Mouse (Mus musculus): ENCODE results near the gene Gm49395.

Gm49395 gene

DNA sequence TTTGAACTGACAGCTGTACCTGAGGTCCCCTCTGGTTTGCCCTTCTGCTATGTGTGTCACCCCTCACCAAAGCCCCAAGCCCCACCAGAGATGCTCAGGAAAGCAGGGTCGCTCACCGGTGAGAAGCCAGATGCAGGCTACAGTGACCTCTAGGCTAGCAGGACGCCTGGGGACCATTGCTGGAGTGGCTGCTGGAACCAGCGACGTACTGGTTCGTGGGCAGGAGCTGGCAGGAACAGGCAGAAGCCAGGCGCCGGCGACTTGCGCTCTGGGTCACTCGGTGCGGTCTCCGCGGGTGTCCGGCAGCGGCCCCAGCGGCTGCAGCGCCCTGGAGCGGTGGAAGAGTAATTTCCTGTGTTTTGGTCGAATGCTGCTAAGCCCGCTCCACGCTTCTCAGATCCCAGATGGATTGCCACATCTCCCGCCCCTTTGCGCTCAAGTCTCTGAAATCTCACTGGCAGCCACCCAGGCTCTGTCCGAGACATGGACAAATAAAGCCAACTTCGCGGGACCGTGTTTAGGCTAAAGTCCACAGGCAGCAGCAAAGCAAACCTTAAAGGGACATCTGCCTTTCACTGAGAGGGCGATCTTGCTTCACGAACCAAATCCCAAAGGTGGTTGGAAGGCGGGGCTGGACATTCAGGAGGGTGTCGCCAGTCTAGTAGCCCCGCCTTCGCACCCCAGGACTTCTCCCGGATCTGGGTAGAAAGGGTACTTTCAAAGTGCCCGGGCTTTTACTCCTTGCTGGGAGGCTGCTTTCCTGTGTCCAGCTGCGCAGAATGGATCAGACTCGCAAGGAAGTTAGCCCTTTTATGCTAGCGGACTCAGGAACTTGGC is at the start of gene Gm49395, which contains the start of gene Itga1:
Gene Gm49395 (minus strand): TSS at position 567 of the 837 bp plus-strand sequence.
Gene Itga1 (minus strand): TSS at position 610 of the 837 bp plus-strand sequence.
- DNase-seq (ENCODE audit: low spot score in 2 of 2), result peak; percentile 22 to 44

DNA sequence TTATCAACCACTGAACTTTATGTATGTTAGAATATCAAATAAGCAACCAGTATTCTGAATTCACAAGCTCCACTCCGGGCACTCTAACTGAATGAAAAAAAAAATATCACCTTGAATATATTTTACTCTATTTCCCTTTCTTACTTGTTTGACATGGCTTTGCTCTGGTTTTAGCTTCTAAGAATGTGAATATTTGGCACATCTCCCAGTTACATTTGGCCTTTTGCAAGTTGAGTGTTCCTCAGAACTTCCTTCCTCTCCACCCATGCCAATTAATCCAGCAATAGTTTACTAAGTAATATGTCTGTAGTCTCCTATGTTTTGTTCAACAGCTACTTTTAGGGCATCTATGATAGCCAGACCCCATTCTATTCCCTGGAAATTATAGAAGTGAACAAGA is 48.9 kb upstream of the Gm49395 start:
- no peak for DNase-seq (ENCODE audit: low spot score in 2 of 2)

DNA sequence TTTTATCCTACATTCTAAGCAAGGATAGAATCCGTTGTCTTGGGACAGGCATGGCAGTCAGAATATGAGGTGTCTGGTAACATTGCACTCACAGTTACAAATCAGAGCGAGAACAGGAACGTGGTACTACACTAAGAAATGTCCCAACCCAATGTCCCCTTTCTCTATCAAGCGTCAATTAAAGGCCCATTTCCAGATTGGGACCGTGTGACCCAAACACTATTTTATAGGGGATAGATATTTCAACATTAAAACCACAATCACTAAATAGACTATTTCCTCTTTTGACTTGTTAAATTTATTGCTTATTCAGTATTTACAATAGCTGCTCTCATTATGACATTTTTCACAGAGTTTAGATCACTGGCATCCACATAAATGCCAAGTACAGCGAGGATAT is 48.1 kb upstream of the Gm49395 start:
- DNase-seq (ENCODE audit: low spot score in 2 of 2), result no peak

DNA sequence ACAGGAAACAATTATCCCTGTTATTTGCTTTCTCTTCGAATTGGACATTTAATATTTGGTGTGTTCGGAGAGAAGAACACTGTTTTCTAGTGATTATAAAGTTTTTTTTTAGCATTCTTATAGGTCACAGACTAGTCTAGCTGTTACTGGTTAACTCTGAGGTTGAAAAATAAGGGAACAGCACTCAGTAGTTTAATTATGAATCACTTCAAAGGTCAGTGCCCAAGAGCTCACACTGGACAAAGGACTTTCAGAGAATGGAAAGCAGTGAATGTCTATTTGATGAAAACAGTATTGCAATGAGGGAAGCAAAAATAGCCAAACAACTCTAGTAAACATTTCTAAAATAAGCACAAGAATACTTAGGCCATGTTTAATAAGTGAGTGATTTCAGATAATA is 41.9 kb upstream of the Gm49395 start:
- DNase-seq (ENCODE audit: low spot score in 2 of 2), result no peak

DNA sequence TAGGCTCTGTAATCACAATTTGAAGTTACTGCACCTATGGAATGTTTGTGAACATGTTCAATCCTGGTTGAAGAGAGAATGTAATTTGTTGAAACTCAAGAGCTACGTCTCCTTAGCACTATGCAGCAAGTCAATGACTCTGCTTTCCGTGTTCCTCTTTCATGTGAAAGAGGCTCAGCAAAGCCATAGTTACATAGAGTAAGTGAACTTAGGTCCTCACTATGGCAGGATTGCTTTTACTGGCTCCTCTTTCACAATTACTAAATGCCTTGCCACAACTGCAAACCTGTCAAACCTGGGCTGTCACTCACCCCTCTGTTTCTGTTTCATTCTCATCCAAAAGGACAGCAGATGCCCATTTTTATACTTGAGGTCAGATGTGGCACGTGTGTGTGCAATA is 40.3 kb upstream of the Gm49395 start:
- DNase-seq (ENCODE audit: low spot score in 2 of 2), result no peak

DNA sequence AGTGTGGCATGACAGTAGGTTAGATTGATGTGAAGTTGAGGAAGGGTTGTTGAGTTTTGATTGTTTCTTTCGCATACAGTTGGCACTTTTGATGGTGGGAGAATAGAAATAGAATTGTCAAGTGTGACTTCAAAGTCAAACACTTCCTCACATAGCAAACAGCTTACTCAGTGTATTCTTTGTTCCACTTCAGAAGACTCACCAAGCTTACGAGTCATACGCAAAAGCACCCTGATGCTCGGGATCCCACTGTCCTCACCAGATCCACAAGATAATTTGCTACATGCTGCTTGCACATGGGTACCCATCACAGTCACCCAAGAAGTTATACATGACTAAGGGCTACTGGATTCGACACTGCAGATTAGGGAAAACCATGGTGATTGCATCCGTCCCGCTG is 36.8 kb upstream of the Gm49395 start:
- no peak for DNase-seq (ENCODE audit: low spot score in 2 of 2)

DNA sequence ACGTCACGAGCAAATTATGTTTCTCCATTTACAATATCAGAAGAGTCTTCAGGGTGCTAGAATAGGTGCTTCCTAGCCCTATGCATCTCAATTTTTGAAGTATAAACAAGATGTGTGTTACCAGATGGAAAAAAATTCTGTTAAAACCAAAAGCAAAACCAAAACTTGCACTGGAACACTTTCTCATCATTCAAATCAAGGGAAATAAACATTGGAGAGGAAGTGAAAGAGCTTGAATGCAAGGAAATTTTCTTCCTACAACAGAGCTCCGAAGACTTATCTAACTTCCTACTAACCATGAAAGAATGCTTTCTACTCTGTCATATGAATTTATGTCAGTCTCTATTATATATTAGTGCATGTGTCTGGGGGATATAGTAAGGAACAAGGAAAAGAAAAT is 35.0 kb upstream of the Gm49395 start:
- DNase-seq (ENCODE audit: low spot score in 2 of 2), result no peak

DNA sequence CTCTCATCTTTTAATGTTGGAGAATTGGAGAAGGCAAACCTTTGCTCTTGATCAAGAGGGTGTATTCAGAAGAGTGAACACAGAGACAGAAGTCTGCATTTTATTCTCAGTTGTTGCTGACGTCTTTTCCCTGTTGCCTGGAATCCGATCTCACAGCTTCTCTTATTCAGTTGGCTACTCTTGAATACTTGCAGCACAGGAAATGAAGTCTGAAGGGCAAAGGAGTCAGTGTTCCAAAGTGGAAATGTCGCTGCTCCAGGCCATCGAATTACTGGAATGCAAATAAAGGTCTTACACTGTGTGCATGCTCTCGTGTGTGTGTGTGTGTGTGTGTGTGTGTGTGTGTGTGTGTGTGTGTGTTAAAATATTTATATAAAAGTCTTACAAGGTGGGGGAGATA is 30.7 kb upstream of the Gm49395 start:
- DNase-seq (ENCODE audit: low spot score in 2 of 2), result no peak

DNA sequence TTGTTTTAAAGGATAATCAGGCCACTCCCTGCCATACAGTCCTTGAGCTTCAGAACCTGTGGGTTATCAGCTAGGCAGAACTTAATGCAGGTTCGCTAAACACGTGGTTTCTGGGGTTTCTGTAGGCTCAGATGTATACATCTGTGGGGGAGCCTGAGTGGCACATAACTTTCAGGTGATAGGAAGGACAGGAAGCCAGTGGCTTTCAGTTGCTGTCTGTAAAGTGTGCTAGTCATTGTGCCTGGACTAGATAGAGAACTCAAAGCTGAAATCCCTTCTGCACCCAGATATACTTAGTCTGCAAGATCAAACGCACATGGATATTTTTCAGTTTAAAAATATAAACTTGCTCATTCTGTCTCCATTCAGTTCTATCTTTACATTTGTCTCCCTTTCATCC is 29.7 kb upstream of the Gm49395 start:
- DNase-seq (ENCODE audit: low spot score in 2 of 2), result peak in 1 of 2 experiments; percentile 2

DNA sequence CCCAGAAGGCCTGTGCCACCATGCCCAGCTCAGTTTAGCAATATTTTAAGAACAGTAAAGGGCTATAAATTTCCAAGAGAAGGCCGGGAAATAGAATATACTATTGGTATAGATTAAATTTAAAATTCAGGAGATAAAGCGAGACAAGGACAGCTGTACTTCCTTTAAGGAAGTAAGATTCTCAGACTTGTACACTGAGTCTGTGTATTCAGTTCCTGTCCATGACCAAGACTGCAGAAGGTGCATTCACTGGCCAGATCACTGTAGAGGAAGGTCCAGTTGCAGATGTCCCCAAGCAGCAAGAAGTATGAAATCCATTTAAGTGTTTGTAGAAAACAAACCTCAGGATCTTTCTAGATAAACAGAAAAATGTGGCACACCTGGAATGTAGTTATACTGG is 28.3 kb upstream of the Gm49395 start:
- DNase-seq (ENCODE audit: low spot score in 2 of 2), result no peak

DNA sequence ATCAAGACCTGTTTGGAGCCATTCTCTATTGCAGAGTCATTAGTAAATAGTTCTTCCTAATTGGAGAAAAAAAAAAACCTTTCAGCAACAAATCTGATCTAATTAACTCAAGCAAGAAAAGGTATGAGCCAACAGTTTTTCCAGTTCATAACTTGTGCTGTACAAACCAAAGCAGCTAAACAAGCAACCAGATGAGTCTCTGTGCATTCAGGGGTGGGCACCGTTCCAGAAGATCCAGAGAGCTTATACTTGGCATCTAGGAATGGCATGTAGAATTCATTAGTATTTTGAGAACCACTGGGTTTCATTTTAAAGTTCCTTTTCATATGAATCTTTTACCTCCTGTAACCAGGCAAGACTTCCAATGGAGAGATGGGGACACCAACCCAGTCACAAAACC is 26.1 kb upstream of the Gm49395 start:
- no peak for DNase-seq (ENCODE audit: low spot score in 2 of 2)

DNA sequence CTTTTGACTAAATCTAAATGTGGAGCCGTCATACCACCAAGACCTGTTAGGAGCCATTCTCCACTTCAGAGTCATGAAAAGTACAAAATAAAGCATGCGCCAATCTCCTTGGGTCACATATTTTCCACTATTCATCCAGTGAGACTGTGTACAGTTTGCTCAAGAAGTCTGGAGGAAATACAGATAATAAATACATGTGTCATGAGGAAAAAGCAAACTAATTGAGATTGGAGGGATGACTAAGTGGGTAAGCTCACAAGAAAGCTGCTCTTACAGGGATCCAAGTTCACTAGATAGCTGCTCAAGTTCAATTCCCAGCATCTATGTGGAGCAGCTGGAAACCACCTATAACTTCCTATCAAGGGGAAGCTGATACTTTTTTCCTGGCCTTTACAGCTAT is 24.8 kb upstream of the Gm49395 start:
- DNase-seq (ENCODE audit: low spot score in 2 of 2), result no peak

DNA sequence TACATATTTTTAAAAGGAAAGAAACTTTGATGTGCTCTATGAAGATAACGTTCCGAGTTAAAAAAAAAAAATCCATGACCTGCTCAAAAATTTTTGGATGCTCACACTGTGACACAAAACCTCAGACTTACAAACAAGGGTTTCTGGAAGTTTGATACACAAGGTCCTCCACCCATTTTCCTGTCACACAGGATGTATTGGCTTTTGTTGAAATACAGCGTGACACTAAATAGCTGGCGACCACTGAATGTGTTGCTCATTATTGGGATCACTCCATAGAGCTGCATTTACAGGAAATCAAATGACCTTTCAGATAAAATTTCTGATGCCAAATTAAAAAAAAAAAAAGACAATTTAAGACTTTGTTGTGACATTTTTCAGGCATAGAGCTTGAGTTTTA is 23.4 kb upstream of the Gm49395 start:
- DNase-seq (ENCODE audit: low spot score in 2 of 2), result no peak

DNA sequence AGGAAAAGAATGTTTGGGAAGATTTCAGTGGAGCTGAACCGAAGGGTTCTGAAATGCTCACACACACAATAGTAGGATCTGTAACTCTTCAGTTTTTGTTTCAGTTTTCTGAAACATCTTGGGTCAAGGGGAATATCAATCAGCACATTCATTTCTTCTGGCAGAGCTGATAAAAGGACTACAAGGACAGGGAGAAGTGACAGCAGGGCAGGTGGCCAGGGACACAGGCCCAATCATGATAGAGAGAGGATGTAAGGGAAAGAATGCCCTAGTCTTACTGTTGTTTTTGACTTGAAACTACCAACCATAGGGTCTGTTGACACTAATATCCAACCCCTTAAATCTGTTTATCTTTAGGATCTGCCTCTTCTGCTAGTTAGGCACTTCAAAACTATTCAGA is 22.8 kb upstream of the Gm49395 start:
- no peak for DNase-seq (ENCODE audit: low spot score in 2 of 2)

DNA sequence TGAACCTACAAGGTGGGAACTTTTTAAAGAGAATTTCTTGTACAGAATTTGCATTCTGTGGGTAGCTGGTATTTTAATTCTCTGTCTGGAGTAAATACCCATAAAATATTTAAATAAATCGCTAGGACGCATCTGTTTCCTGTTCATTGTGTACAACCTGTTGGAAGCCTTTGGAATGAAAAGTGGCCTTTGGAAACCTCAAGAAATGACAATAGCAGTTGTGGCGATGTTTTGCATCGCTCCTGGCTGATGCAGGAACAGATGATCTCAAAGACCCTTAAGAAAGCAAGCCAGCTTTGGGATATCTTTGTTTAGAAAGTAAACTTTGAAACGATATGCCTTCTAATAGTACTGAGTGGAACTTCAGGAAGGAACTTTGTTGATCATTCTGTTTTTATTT is 17.0 kb upstream of the Gm49395 start:
- no peak for DNase-seq (ENCODE audit: low spot score in 2 of 2)

DNA sequence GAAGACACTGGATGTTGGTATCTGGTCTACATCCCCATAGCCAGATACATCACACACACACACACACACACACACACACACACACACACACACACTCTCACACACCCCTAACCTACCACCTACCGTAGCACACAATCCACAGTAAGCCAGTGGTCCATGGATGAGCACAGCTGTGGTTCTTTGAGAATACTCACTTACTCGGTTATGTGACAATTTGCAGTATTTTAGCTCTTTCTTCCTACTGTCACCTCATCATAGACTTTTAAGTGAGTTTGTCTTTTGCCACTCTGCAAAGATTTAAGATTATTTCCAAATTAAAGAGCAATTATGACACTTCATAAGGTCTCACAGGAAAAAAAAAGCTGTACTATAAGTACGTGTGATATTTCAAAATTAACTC is 16.5 kb upstream of the Gm49395 start:
- no peak for DNase-seq (ENCODE audit: low spot score in 2 of 2)

DNA sequence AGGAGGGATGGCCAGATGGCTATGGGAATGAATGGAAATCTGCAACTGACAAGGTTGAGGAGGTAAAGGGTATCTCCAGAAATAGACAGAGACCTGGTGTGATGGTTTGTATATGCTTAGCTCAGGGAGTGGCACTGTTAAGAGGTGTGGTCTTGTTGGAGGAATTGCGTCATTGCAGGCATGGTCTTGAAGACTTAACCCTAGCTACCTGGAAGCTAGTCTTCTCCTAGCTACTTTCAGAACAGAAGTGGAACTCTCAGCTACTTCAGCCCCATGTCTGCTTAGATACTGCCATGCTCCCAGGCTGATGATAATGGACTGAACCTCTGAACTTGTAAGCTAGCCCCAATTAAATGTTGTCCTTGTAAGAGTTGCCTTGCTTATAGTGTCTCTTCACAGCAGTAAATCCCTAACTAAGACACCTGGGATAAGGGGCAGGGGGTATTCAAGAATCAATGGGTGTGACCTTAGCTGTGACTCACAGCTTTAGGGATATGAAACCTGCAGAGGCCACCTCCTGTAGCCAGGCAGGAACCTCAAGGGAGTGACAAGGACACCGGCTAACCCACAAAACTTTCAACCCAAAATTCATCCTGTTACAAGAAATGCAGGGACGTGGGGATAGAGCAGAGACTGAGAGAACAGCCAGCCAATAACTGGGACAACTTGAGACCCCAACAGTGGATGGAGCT is 15.4 kb upstream of the Gm49395 start:
- DNase-seq (ENCODE audit: low spot score in 2 of 2), result no peak

DNA sequence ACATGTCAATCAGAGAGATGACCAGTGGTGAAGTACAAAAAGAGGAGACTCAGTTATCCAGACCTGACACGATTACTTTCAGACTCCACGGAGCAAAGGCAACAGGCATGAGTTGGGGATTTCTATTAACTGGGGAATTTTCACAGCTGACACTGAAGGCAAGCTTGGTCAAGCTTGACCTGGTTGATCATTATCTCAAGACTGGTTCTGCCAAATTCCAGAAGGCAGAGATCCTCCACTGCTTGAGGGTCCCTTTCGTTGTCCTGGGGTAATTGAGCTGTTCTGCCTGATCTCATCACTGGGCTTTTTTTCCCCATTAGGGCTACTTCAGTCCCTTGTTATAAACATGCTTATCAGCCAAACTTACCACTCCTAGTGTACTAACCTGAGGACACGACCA is 7.9 kb upstream of the Gm49395 start:
- DNase-seq (ENCODE audit: low spot score in 2 of 2), result no peak

DNA sequence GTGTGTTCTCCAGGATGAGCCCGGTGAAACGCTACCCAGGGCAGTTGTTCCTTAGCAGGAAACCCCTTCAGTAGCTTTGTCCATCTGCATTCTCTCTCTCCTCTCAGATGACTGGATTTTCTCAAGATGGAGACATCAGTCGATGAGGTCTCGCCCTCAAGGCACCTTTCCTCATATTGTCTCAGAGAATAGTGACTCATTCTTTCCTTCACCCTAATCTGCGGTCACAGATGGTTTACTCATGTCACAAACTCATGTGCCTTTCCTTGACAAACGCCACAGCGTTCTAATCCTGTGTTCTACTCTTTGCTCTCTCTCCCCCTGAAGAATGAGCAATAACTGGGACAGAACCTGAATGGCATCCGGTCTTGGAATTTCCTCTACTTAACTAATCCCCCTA is 5.7 kb upstream of the Gm49395 start:
- DNase-seq (ENCODE audit: low spot score in 2 of 2), result no peak

DNA sequence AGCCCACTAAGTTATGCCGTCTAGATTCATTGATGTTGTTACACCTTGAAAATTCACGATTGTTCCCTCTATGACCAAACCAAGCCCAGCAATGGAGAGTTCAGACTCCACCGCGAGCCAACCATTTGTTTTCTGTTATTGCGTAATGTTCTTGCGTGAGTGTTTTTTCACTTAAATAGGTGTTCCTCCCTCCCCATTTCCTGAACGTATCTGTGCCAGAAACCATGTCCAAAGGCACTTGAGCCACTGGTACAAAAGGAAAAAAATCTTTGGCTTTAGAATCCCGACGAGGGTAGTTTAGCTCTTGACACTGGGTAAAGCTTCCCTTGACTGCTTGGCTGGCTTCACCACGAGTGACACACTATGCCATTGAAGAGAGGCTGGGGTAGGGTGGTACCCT is 4.5 kb upstream of the Gm49395 start:
- no peak for DNase-seq (ENCODE audit: low spot score in 2 of 2)

DNA sequence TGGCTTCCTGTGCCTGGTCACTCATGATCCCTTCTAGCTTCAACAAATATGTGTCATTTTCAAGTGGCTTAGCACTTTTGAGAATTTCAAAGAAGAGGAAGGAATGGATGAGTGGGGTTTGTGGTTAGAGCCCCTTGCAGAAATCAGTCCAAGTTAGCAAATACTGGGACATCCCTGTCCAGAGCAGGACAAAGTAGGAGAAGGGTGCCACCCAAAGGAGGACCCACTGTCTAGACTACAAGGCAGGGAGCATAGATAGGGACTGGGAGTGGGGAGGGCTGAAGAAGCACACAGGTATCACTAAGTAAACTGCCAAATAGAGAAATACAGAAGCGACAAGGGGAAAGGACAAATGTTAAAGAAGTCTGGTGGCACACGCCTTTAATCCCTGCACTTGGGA is 1.0 kb upstream of the Gm49395 start:
- no peak for DNase-seq (ENCODE audit: low spot score in 2 of 2)

DNA sequence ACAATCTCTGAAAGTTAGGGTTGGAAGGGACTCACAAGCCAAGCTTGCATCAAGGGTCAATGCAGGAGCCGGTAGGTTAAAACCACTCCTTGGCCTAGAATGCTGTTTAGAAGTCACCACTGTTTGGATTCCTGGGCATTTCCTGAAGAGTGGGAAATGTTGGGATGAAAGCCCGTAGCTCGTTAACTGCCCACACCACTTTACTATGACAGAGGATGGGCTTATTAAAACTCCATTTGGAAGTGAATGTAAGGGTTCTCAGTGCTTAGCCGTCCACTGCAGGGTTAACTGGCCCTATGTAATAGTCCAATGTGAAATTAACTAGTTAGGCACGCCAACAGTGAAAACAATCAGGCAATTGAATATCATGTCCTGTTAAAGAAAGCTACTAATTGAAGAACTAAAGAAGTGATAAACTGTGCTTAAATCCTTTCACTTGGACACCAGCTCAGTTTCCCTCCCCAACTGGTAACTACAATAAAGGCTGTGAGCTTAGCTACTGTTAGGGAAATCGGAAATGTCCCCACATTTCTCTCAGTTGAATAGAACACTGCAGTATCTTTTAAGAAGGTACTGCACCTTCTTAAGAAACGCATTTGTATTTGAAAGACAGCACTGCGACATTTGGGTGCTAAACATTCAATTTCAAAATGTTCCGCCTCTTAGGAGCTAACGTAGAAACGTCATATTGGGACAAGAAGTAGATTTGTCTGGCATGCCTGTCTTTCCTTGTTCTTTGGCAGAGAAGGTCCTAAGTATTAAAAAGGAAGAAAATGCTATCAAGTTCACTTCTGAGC is 1.1 kb downstream of the Gm49395 start:
- DNase-seq (ENCODE audit: low spot score in 2 of 2), result no peak

DNA sequence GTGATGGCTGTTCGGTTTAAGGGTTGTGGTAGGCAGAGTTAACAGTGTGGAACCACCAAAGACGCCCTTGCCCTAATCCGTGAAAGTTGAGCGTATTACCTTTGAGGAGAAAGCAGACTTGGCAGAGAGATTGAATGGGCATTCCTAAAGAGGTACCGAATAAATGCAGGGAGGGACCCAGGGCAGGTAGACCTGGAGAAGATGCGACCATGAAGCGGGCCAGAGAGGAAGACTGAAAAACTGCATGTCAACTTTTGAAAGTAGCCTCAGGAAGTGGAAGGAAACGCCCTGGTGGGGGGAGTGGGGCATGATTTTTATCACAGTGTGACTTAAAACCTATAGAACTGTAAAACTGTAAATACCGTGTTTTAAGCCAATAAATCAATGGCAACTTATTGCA is 2.3 kb downstream of the Gm49395 start:
- DNase-seq (ENCODE audit: low spot score in 2 of 2), result no peak

All from natural killer cell, adult 2 months (primary cell).